Mouse (Mus musculus): ENCODE measurements around the gene Cbs. TPM values are rescaled to one million over a fixed set of nuclear protein-coding genes. Genes with fewer than 3 reads are reported as not detected.
A peak's percentile ranks its signal among the peaks of the same experiment; 100 is the strongest.

Cbs gene
- polyA plus RNA-seq, 3 experiments from 2014 or later, result 0.08 to 0.13 TPM; not detected in 1

DNA sequence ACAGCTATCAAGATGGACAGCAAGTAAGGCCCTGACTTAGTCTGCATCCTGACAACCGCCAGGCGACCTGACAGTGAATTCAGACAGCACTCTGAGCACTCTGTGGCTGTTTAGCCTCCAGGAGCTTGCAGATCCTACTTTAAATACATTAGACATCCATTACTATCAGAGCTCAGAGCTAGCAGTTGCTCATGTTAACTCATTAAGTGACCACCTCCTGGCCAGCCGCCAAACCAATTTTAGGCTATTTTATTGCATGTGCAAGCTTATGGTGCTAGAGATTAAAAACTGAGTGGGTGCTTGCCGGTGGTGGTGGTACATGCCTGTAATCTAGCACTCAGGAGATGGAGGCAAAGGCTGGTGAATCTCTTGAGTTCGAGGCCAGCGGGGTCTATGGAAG is 53.3 kb downstream of the Cbs start:
- no peak for ATAC-seq

DNA sequence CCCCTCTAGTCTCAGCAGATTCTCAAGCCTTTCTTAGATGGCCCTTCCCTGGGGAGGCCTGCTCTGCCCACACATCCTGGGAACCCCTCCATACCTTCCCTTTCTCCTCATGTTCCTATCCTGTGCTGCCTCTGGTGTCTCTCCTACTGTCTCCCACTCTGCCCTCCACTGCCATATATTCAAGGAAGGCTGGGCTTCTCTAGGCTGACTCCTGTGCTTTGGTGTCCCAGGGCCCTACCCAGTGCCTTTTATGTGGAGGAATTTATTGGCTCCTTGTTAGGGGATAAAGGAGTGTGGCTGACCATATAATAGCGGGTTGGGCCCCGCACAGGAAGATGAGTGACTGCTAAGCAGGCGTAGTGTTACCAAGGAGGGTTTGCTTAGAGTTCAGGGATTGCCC is 53.9 kb downstream of the Cbs start:
- ATAC-seq, result no peak

DNA sequence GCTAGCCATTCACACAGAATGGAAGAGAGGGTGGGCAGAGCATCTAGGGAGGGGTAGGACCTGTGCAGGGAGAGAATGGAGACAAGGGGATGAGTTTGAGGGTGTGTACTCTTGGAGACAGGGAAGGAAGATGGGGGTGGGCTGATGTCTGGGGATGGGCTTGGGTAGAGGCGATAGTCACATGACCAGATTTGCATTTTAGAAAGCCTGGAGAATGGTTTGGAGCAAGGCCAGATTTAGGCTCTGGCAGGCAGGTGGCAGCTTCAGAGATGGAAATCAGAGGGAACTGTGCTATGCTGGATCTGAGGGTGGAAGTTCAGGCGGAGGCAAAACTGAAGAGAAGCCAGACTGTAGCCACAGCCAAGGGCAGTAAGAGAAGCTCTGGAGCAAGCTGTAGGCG is 56.7 kb downstream of the Cbs start:
- ATAC-seq, result no peak

DNA sequence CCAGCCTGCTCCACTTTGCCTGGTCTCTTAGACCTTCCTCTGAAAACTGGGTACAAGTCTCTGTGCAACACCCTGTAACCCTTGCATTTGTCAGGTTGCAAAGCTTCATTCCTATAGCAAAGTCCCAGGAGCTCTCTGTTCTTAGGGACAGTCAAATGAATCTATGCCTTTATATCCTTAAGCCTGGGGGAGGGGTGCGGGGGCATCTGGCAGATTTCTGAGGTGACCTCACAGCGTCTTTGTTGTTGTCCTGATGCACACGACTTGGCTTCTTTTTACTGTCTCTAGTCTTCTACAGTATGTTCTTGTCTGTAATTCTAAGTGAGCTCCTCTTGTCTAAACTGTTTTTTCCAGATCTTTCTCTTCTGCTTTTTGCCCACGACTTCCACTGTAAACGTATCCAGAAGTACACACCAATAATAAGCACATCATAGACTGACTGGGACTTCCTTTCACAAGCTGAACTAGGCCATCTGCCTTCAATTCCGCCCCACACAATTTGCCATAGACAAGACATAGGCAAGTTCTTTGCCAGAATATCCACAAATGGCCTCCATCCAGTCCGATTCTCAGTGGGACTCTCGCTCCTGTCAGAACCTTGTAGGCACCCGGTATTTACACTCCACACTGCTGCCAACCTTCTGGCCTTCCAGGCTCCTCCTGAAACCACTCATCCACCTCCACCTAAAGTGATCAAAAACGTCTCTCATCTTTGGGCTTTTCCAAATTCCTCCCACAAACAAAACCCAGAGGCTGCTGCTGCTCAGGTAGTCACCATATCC is 60.5 kb downstream of the Cbs start:
- no peak for ATAC-seq

DNA sequence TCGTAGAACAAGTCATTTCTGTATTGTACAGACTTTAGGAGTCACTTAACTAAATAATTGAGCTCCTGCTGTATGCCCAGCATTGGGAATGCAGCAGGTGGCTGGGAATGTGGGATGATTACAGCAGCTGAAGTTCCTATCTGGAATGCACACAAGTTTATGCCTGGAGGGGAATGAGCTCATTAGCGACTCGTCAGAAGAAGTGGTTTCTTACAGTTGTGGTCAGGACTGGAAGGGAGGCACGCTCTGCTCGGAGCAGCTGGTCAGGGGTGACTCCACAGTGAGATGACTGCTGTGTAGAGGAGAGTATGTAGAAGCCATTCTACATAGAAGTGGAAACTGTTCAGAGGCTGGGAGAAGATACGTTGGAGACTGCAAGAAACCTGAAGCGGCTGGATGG is 62.4 kb downstream of the Cbs start:
- ATAC-seq, result no peak

DNA sequence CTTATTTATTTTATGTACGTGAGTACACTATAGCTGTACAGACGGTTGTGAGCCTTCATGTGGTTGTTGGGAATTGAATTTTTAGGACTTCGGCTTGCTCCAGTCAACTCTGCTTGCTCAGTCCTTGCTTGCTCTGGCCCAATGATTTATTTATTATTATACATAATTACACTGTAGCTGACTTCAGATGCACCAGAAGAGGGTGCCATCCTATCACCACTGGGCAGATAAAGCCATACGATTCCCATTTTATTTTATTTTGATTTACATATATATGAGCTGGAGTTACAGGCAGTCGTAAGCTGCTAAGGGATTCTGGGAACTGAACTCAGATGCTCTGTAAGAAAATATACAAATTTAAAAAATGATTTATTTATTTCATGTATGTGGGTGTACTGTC is 65.3 kb downstream of the Cbs start:
- no peak for ATAC-seq

DNA sequence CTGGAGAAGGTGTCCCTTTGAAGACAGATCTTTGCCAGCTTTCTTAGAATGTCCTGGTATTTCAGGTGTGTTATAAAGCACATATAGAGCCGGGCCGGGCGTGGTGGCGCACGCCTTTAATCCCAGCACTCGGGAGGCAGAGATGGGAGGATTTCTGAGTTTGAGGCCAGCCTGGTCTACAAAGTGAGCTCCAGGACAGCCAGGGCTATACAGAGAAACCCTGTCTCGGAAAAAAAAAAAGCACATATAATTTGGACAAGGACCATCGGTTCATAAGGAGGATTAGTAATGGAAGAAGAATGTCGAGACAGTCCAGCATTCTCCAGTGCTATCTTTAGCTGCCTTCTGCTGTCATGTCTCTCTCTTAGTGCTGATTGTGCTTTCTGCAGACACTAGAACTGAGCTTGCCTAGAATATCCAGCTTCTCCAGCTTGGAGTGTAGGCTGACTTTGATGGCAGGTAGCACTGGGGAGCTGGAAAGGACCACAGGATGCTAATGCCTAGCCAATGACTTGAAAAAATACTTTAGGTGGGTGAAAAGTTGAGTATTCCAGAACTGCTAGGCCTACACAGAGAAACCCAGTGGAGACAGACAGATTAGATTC is 66.6 kb downstream of the Cbs start:
- ATAC-seq, result no peak

DNA sequence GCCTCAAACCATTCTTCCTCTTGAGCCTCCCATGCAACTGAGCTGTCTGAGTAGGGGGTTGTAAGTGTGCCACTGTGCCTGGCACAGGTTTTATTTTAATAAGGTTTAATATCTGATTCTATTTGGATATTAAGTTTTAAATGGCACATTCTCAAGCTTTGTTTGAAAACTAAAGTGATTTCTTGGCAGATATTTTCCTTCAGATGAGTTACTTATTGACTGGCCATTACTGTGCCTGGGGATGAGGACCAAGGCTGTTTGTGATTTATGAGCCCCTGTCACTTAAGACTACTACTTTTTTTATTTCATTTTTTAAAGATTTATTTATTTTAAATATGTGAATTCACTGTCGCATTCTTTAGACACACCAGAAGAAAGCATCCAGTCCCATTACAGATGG is 67.3 kb downstream of the Cbs start:
- ATAC-seq, result no peak

DNA sequence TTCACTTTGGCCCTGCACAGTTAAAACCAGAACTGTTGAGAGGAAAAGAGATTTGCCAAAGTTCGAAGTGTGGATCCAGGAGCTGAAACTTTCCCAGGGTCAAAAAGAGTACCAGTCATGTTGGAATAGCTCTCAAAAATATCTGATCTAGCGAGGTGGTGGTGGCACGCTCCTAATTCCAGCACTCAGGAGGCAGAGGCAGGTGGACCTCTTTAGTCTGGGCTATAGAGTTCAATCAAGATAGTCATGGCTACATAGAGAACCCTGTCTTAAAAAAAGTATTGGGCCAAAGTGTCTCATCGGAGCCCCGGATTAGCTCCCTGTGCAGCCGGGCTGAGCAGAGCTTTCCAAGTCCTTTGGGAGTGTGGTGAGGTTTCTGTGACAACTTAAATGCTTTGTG is 70.8 kb downstream of the Cbs start:
- no peak for ATAC-seq

DNA sequence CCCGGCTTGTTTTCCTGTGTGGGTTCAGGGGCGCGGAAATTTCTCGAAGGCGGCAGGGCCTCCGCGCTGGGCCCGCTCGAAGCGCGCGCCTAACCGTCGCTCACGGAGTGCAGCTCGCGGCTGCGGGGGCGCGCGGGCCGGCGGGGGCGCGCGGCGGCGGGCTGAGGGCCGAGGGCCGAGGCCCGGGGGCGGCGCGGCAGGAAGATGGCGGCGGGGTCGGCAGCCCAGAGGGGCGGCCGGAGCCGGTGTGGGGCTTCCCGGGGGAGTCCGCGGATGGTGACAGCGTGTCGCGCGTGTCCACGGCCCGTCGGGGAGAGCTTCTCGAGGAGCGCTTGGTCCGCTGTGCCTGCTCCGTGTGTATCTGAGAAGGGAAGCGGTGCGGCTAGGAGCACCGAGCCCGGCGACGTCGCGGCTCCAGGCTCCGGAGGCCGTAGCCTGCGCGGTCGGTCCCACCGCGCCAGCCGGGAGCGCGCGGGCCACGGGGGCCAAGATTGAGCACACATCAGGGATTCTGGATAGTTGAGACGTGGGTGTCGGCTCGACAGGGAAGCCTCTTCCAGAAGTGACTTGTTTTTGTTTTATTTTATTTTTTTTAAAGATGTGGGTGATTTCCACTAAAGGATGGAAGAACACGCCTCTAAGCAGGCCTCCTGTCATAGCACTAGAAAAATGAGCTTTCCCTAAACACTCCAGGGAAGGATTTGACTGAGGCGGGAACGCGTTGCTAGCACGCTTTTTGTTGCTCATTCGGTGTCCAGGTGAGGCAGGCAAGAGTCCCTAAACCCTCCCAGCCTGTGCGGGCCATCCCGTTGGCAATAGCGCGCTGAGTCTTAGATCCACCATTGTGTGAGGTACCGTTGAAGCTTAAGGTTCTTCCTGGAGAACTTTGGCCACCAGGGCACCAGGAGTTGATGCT is 71.6 kb downstream of the Cbs start:
- ATAC-seq, result peak; percentile 14

DNA sequence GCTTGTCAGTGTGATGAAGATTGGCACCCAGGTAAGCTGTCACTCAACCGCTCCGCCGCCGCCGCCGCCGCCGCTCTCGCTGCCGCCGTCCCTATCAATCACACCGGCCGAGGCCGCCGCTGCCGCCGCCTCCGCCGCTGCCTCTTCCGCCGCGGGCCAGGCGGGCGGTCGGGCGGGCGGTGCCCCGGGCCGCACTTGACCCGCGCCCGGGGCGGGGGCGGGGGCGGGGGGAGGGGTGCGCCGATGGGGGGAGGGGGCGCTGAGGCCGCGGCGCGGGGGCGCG is 72.2 kb downstream of the Cbs start:
- ATAC-seq, result no peak

DNA sequence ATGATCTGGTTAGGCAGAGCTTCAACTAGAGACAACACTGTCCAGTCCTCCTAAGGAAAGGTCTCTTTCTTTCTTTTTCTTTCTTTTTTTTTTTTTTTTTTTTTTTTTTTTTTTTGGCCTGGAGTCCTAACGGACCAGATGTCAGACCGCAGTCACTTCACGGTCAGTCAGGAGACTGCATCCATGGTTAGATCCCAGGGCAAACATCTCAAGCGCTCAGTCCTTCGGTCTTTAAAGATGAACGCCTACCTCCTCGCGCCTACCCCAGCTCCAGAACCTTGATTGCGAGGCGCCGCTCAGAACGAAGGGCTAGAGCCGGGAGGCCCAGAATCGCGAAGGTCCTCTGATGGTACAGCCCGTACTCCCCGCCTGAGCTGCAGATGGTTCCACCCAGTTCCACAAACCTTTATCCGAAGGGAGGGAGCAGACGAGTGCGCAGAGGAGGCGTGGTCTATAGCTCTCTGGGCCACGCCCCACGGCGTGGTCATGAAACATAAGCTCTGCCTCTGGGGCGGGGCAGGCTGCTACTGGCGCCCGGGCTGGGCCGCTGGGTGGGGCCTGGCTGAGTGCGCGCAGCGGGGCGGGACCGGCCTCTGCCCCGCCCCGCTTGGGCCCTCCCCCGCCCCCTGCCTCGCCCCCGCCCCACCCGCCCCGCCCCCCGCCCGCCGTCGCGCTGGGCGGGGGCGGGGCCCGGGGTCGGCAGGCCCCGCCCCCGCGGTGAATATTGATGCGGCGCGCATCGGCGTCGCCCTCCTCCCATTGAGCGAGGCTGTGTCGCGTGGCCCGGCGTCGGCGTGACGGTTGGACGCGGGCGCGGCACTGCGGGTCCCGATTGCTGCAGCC is 72.8 kb downstream of the Cbs start, which contains the start of gene Pknox1:
Gene Pknox1 (plus strand): TSS at position 720 of the 843 bp plus-strand sequence.
- peak; percentile 85 for ATAC-seq

DNA sequence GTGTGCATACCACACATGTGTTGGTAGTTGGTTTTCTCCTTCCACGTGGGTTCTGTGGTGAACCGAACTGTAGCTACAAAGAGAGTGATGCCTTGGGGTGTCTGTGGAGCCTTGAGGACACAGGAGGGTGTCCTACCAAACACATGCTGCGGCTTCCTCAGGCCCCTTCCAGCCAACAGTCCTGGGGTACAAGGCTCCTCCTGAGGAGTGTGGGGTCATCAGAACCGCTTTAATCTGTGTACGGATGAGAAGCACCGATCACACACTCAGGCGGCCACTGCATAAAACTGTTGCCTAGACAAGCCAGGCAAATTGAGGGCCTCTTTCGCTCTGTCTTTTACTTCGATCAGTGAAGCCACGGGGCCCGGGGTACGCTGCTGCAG is 73.4 kb downstream of the Cbs start:
- ATAC-seq, result no peak

DNA sequence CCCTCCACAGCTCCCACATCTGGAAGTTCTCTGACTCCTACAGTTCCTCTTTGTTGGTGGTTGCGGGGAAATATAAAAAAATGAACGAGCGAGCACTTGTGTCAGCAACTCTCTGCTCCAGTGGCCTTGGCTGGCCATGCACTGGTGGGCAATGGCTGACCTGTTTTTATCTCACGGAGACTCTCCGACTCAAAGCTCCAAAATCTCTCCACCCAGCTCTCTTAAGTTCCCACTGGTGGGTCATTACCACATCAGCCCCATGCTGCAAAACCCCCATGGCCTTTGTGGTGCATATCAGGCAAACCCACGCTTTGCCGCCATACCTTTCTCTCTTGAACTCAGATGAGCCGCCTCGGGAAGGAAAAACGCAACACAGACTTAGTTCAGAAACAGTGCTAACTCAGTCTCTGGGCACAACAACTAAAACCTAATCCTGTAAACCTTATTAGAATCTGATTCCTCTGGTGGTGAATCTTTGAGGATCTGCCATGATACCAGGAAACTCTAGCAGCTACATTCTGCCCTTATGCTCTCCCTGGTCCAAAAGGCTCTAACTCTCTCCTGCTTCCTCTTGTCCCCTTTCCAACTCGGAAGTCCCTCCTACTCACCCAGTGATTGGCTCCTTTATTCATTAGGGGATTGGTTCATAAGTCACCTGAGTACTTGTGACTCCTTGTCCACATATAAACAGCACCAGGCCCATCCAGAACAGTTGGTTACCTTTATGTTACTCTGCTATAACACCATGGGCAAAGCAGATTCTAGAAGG is 77.8 kb downstream of the Cbs start:
- ATAC-seq, result no peak

Other genes starting within 250 kb of the Cbs start
- gene Wdr4, start 117.3 kb downstream of the Cbs start, polyA plus RNA-seq (2017; shearing (Covaris generic)), result 10 to 100 TPM; 11.4 to 17.7 (median 17.7) TPM
- 100 to 1,000 TPM; 229 to 248 (median 246) TPM for gene Ndufv3, start 117.1 kb downstream of the Cbs start, polyA plus RNA-seq (2017; shearing (Covaris generic))
- gene Pknox1, start 72.5 kb downstream of the Cbs start, polyA plus RNA-seq (2017; shearing (Covaris generic)), result 10 to 100 TPM; 42.0 to 53.1 (median 44.8) TPM
- gene U2af1, start 21.7 kb upstream of the Cbs start, polyA plus RNA-seq (2017; shearing (Covaris generic)), result 100 to 1,000 TPM in 1 of 3 experiments, 10 to 100 TPM in 2; 53.0 to 103 (median 62.4) TPM
- not detected for gene Cryaa, start 40.6 kb upstream of the Cbs start, polyA plus RNA-seq (2017; shearing (Covaris generic))
- gene Sik1, start 218.6 kb upstream of the Cbs start, polyA plus RNA-seq (2017; shearing (Covaris generic)), result 1 to 10 TPM; 2.5 to 3.8 (median 2.7) TPM